Mouse (Mus musculus) stomach, adult 2 months (tissue): ENCODE results near the gene Ilf2. TPM values are rescaled to one million over a fixed set of nuclear protein-coding genes. Genes with fewer than 3 reads are reported as not detected.

ENCODE experiments used
- polyA plus RNA-seq: library from polyadenylated mRNA; depleted of rRNA; stranded (reverse); fragments of >200 nt; gene quantifications from 2 replicates; pipeline ENCODE4 v1.2.3, GENCODE M21; 2012; rRNA removed

Ilf2 gene
- 3.7 and 4.0 TPM in 2 replicates for polyA plus RNA-seq

GRCm38 (mm10) chr3:90475831-90476611 is at the start of gene Ilf2:
Ilf2 (plus strand) TSS chr3:90476126.

GRCm38 (mm10) chr3:90433381-90434020 is 42.4 kb upstream of the Ilf2 start, which contains the start of gene Ints3:
Ints3 (minus strand) TSS chr3:90433622.

GRCm38 (mm10) chr3:90465686-90466310 is 10.1 kb upstream of the Ilf2 start, which contains the start of gene Npr1:
Npr1 (minus strand) TSS chr3:90465866.

DNA sequence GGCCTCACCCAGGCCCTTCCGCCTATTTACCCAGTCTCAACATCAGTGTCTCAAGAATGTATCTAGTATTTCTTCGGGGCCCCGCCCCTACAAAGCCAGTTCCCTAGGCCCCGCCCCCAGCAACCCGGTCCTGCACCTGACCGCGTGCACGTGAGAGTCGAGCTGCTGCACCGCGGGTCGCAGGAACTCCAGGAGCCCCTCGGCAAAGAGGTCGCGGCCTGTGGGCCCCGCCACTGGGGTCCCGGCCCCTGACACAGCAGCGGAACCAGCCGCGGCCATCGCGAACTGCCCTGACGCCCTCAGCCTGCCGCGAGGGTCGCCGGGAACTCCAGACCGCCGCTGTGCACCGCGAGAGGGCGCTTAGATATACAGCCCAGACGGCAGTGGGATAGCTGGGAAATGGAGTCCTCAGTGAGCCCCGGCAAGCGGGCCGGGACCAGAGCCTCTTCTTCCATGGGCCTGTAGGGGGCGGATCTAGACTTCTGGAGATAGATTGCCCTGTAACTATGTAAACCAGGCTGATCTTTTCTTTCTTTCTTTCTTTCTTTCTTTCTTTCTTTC is 14.8 kb downstream of the Ilf2 start, which contains the start of gene Snapin:
Gene Snapin, minus strand, starts transcription at position 338 of the 561 bp plus-strand sequence.

GRCm38 (mm10) chr3:90508950-90509746 is 33.2 kb downstream of the Ilf2 start, which contains the start of gene Chtop:
Chtop (minus strand) TSS chr3:90509498.

GRCm38 (mm10) chr3:90513796-90514590 is 38.1 kb downstream of the Ilf2 start, which contains the start of the genes S100a1 and S100a13:
S100a1 (minus strand) TSS chr3:90514392.
S100a13 (plus strand) TSS chr3:90514435.

GRCm38 (mm10) chr3:90526580-90526979 is 50.7 kb downstream of the Ilf2 start, which contains the start of gene S100a14:
S100a14 (plus strand) TSS chr3:90526856.

DNA sequence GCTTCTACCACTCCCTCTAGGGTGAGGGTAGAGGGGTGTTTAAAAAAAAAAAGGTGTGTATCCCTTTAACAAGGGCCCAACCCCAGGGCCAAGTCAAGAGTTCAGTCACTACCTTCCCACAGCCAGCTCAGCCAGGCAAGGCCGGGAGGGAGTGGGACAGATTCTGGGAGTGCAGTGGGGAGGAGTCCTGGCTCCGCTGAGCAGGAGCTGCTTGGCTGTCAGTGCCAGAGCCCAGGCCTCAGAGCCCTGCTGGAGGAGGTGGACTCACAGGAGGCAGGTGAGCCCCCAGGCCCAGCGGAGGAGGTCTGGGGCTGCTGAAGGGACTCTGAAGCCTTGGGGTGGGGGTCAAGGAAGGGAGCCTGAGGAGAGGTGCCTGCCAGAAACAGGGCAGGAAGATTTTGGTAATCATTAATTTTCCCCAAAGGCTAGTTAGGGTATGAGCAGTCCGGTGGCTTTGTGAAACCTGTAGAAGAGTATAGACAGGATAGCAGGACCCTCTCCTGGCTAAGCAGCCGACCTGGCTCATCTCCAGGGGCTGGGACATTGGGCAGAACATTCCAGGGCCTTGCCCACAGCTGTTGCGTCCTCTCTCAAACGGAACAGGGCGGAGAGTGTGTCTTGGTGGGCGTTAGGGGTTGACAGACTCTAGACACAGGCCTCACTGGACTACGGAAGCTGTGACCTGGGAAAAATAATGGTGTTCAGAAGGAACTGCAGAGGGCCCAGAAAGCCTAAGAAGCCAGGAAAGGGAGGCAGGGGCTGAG is 61.4 kb downstream of the Ilf2 start, which contains the start of gene S100a16:
Gene S100a16, plus strand, starts transcription at position 114 of the 764 bp plus-strand sequence.

Other genes with a start within 250 kb of the Ilf2 start
- 60.6 and 98.2 TPM in 2 replicates for gene Jtb, start 244.5 kb upstream of the Ilf2 start, polyA plus RNA-seq
- 16.6 and 20.9 TPM in 2 replicates for gene Creb3l4, start 232.6 kb upstream of the Ilf2 start, polyA plus RNA-seq
- gene Slc39a1, start 228.0 kb upstream of the Ilf2 start, polyA plus RNA-seq: 44.3 and 47.8 TPM in 2 replicates
- gene Crtc2, start 222.0 kb upstream of the Ilf2 start, polyA plus RNA-seq: 19.9 and 25.7 TPM in 2 replicates
- 5.1 and 7.2 TPM in 2 replicates for gene Dennd4b, start 210.9 kb upstream of the Ilf2 start, polyA plus RNA-seq
- 3.8 and 4.9 TPM in 2 replicates for gene Gatad2b, start 182.9 kb upstream of the Ilf2 start, polyA plus RNA-seq
- gene Slc27a3, start 86.2 kb upstream of the Ilf2 start, polyA plus RNA-seq: 3.9 and 4.2 TPM in 2 replicates
- gene Ints3, start 42.5 kb upstream of the Ilf2 start, polyA plus RNA-seq: 7.6 and 9.0 TPM in 2 replicates
- 5.0 and 6.2 TPM in 2 replicates for gene Npr1, start 10.3 kb upstream of the Ilf2 start, polyA plus RNA-seq
- 8.3 and 8.6 TPM in 2 replicates for gene Snapin, start 14.9 kb downstream of the Ilf2 start, polyA plus RNA-seq
- 16.0 and 17.1 TPM in 2 replicates for gene Chtop, start 33.4 kb downstream of the Ilf2 start, polyA plus RNA-seq
- 83.5 and 96.7 TPM in 2 replicates for gene S100a1, start 38.3 kb downstream of the Ilf2 start, polyA plus RNA-seq
- 19.2 and 27.6 TPM in 2 replicates for gene S100a13, start 38.3 kb downstream of the Ilf2 start, polyA plus RNA-seq
- 19.5 and 23.7 TPM in 2 replicates for gene S100a14, start 50.7 kb downstream of the Ilf2 start, polyA plus RNA-seq
- gene S100a16, start 61.1 kb downstream of the Ilf2 start, polyA plus RNA-seq: 164 and 185 TPM in 2 replicates
- gene S100a3, start 84.5 kb downstream of the Ilf2 start, polyA plus RNA-seq: 1.00 and 1.2 TPM in 2 replicates
- not detected in 2 replicates for gene S100a2, start 114.1 kb downstream of the Ilf2 start, polyA plus RNA-seq
- gene Gm42674, start 125.8 kb downstream of the Ilf2 start, polyA plus RNA-seq: not detected in 2 replicates
- gene S100a4, start 127.6 kb downstream of the Ilf2 start, polyA plus RNA-seq: 2.5 and 3.0 TPM in 2 replicates
- not detected in 2 replicates for gene S100a5, start 132.4 kb downstream of the Ilf2 start, polyA plus RNA-seq
- 870 and 990 TPM in 2 replicates for gene S100a6, start 136.8 kb downstream of the Ilf2 start, polyA plus RNA-seq
- 0.55 and 1.5 TPM in 2 replicates for gene S100a7a, start 177.9 kb downstream of the Ilf2 start, polyA plus RNA-seq
- not detected in 2 replicates for gene S100a8, start 192.9 kb downstream of the Ilf2 start, polyA plus RNA-seq
- gene S100a9, start 219.6 kb downstream of the Ilf2 start, polyA plus RNA-seq: 0.21 TPM in 1 of 2 replicates, not detected in the other